12 mouse cellular contexts compared by ENCODE assay signal in genomic region chr19:47428794-47429193, GRCm38 (mm10). TPM values are rescaled to one million over a fixed set of nuclear protein-coding genes. Genes with fewer than 3 reads are reported as not detected.
DNase-seq lines count a peak whose midpoint lies in the region; ATAC-seq lines count a peak whose summit lies in the region.
"Had no signal": no experiment of that assay in that cellular context is flagged by ENCODE, and none has a peak within 500 bp of the region (broad histone marks: within the 10 kb centered on the region; RNA-seq: fewer than 3 reads in every experiment).

No protein-coding gene starts in this region.

- H3K27ac ChIP-seq in heart, embryonic 11.5 days (ENCODE audit: low read depth, low read length), result peak overlapping the region; percentile 74
- peak overlapping the region; percentile 7; the same call in 1 of the 2 replicates for H3K27ac ChIP-seq in brown adipose tissue, adult 24 weeks (replicated peaks; ENCODE audit: low read depth, low read length)
- peak overlapping the region; percentile 31 to 77 for H3K27ac ChIP-seq in heart, embryonic 14.5 days (replicated peaks in 1 of 2; ENCODE audit: control insufficient read depth in 1 of 2, insufficient read depth in 1 of 2, low read depth in 2 of 2, low read length in 2 of 2)
- peak overlapping the region; percentile 97 for H3K27ac ChIP-seq in liver, embryonic 12.5 days
- H3K27ac ChIP-seq: limb, embryonic 12.5 days; midbrain, embryonic 12.5 days; neural tube, embryonic 12.5 days had no signal

- H3K36me3 ChIP-seq in heart, embryonic 11.5 days (ENCODE audit: control insufficient read depth, insufficient read depth, low read length), result no peaks in the 10 kb centered on the region
- peaks cover 6% of the 10 kb centered on the region for H3K36me3 ChIP-seq in heart, embryonic 14.5 days (ENCODE audit: control insufficient read depth, insufficient read depth, low read length)
- no peaks in the 10 kb centered on the region for H3K36me3 ChIP-seq in liver, embryonic 12.5 days
- H3K36me3 ChIP-seq: midbrain, embryonic 12.5 days; neural tube, embryonic 12.5 days had no signal

- H3K9me3 ChIP-seq in heart, embryonic 11.5 days (replicated peaks; ENCODE audit: control insufficient read depth, low read length), result no peaks in the 10 kb centered on the region
- H3K9me3 ChIP-seq in heart, embryonic 14.5 days (ENCODE audit: control insufficient read depth, low read length), result no peaks in the 10 kb centered on the region
- no peaks in the 10 kb centered on the region for H3K9me3 ChIP-seq in liver, embryonic 12.5 days (replicated peaks)
- H3K9me3 ChIP-seq: limb, embryonic 12.5 days; midbrain, embryonic 12.5 days; neural tube, embryonic 12.5 days had no signal

- H3K27me3 ChIP-seq in heart, embryonic 11.5 days (ENCODE audit: control insufficient read depth, insufficient read depth, low read length), result no peaks in the 10 kb centered on the region
- no peaks in the 10 kb centered on the region for H3K27me3 ChIP-seq in heart, embryonic 14.5 days (ENCODE audit: control insufficient read depth, insufficient read depth, low read length)
- no peaks in the 10 kb centered on the region for H3K27me3 ChIP-seq in liver, embryonic 12.5 days (replicated peaks)
- H3K27me3 ChIP-seq: CH12.LX; midbrain, embryonic 12.5 days; neural tube, embryonic 12.5 days had no signal

- no peak overlapping the region for H3K4me3 ChIP-seq in heart, embryonic 11.5 days (ENCODE audit: low read depth, low read length)
- no peak overlapping the region for H3K4me3 ChIP-seq in brown adipose tissue, adult 24 weeks (ENCODE audit: insufficient read depth, low read depth, low read length)
- H3K4me3 ChIP-seq in heart, embryonic 14.5 days (ENCODE audit: control insufficient read depth in 1 of 2, insufficient read depth in 1 of 2, low read depth in 1 of 2, low read length in 2 of 2), result no peak overlapping the region
- H3K4me3 ChIP-seq in liver, embryonic 12.5 days, result no peak overlapping the region
- H3K4me3 ChIP-seq: limb, embryonic 12.5 days; midbrain, embryonic 12.5 days; neural tube, embryonic 12.5 days had no signal

- 23% methylated on average over 7 of the region's 7 CpGs for WGBS in heart, embryonic 11.5 days (ENCODE audit: insufficient replicate concordance)
- 28% methylated on average over 7 of the region's 7 CpGs for WGBS in heart, embryonic 14.5 days
- WGBS in liver, embryonic 12.5 days (ENCODE audit: insufficient replicate concordance), result 28% methylated on average over 7 of the region's 7 CpGs

- peak; percentile 57; the same call in 1 of the 2 replicates for ATAC-seq in heart, embryonic 11.5 days (replicated peaks; ENCODE audit: insufficient number of reproducible peaks, low FRiP score, low TSS enrichment)
- ATAC-seq in heart, embryonic 14.5 days (ENCODE audit: insufficient number of reproducible peaks, insufficient read depth, low FRiP score, low read depth), result 0 out of 2 replicates have a peak, but pooled peaks have one; percentile 15
- ATAC-seq in liver, embryonic 12.5 days, result no peak

- no peak for DNase-seq in heart, adult 18-20 months
- no peak for DNase-seq in cerebellum, postnatal 14 days
- no peak for DNase-seq in adrenal gland, adult 8-10 months
- DNase-seq in left cerebral cortex, postnatal 25 days (ENCODE audit: low spot score in 2 of 2), result no peak

- peak overlapping the region; percentile 33 for H3K4me2 ChIP-seq in heart, embryonic 11.5 days
- H3K4me2 ChIP-seq in heart, embryonic 14.5 days (ENCODE audit: low read length), result peak overlapping the region; percentile 32
- peak overlapping the region; percentile 37 for H3K4me2 ChIP-seq in liver, embryonic 12.5 days
- H3K4me2 ChIP-seq: limb, embryonic 12.5 days; midbrain, embryonic 12.5 days; neural tube, embryonic 12.5 days had no signal

- intact Hi-C loops in left cerebral cortex, postnatal 25 days (cut with DNase I), result no loop called here

- peaks cover 51% of the 10 kb centered on the region for H3K4me1 ChIP-seq in heart, embryonic 11.5 days (ENCODE audit: control insufficient read depth, insufficient read depth, low read length)
- peaks cover 33% of the 10 kb centered on the region for H3K4me1 ChIP-seq in brown adipose tissue, adult 24 weeks (ENCODE audit: control insufficient read depth, insufficient read depth, insufficient read length, low read length)
- H3K4me1 ChIP-seq in heart, embryonic 14.5 days (ENCODE audit: control insufficient read depth in 2 of 2, insufficient read depth in 2 of 2, low read length in 2 of 2), result peaks cover 36 to 55% of the 10 kb centered on the region in 2 experiments
- peaks cover 86% of the 10 kb centered on the region for H3K4me1 ChIP-seq in liver, embryonic 12.5 days

- H3K9ac ChIP-seq in heart, embryonic 11.5 days (ENCODE audit: low read depth, low read length), result no peak overlapping the region
- no peak overlapping the region for H3K9ac ChIP-seq in heart, embryonic 14.5 days (ENCODE audit: low read length)
- peak overlapping the region; percentile 43; the same call in 1 of the 2 replicates for H3K9ac ChIP-seq in liver, embryonic 12.5 days
- H3K9ac ChIP-seq: limb, embryonic 12.5 days; midbrain, embryonic 12.5 days; neural tube, embryonic 12.5 days had no signal

RNA-seq across cellular contexts. Expression of gene Sh3pxd2a, which starts 35.4 kb away (rescaled TPM):
- polyA plus RNA-seq in heart, embryonic 11.5 days (2014; fragmentation: Nextera tagmentation; extraction: Ambion mirVana), result 6.9 and 10.1 TPM in 2 replicates
- 10 to 100 TPM; 45.5 to 48.7 TPM for total RNA-seq in heart, adult 18-20 months (2021)
- polyA plus RNA-seq in brown adipose tissue, adult 24 weeks (2012; ENCODE audit: insufficient read depth, insufficient read length, missing spikeins), result 86.1 and 119 TPM in 2 replicates
- 8.5 and 9.7 TPM in 2 replicates for polyA plus RNA-seq in heart, embryonic 14.5 days (2014; fragmentation: Nextera tagmentation; extraction: Ambion mirVana)
- polyA plus RNA-seq in liver, embryonic 12.5 days (2016; fragmentation: Nextera tagmentation; extraction: Ambion mirVana), result 1.1 and 1.6 TPM in 2 replicates
- total RNA-seq in adrenal gland, adult 8-10 months (2022), result 10 to 100 TPM; 26.9 to 54.9 (median 36.4) TPM
- 10 to 100 TPM; 33.9 to 35.9 TPM for total RNA-seq in left cerebral cortex, postnatal 25 days (2021)

Comparison
In these comparisons a context has a peak if more than half of its experiments do, and no peak if none do; other contexts are left out.
1. H3K27ac ChIP-seq: peak in every context shown above with its lines; median percentile 97 in liver, embryonic 12.5 days; 74 in heart, embryonic 11.5 days; 54 in heart, embryonic 14.5 days; 7 in brown adipose tissue, adult 24 weeks.